10 mouse cellular contexts compared by ENCODE assay signal in the genomic region with DNA sequence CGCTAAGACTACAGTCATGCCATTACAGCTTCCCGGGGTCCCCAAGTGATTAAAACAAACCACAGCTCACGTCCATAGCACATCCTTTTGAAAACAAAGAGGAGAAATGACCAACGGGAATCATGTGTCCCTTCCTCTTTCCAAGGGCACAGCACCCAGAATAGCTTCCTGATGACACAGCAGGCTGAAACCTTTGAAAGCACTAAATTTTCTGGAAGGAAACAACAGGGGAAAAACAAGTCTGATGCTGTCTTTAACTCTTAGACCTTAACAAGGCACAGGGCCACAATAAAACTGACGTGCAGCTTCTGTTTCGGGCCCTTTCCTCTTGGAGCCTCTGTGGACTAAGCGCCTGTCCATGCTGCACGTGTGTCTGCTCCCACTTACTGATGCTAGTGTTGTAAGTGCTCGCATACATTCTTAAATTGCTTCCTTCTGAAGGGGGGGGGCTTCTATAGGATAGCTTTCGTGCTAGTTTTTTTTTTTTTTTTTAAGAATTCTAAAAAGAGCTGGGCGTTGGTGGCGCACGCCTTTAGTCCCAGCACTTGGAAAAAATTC. TPM values are rescaled to one million over a fixed set of nuclear protein-coding genes. Genes with fewer than 3 reads are reported as not detected.
DNase-seq lines count a peak whose midpoint lies in the region; ATAC-seq and TF ChIP-seq lines count a peak whose summit lies in the region.
"Had no signal": no experiment of that assay in that cellular context is flagged by ENCODE, and none has a peak within 500 bp of the region (broad histone marks: within the 10 kb centered on the region; RNA-seq: fewer than 3 reads in every experiment).

No protein-coding gene starts in this region.

- H3K4me3 ChIP-seq in forebrain, embryonic 14.5 days (ENCODE audit: low read depth, low read length): no peak overlapping the region
- no peak overlapping the region for H3K4me3 ChIP-seq in forebrain, embryonic 10.5 days
- H3K4me3 ChIP-seq in lung, embryonic 14.5 days (ENCODE audit: low read depth, low read length): no peak overlapping the region
- H3K4me3 ChIP-seq in embryonic facial prominence, embryonic 15.5 days (replicated peaks): no peak overlapping the region
- no peak overlapping the region for H3K4me3 ChIP-seq in kidney, embryonic 16.5 days (ENCODE audit: low read length)
- H3K4me3 ChIP-seq in hindbrain, embryonic 14.5 days (replicated peaks; ENCODE audit: low read length): no peak overlapping the region

- H3K27me3 ChIP-seq in forebrain, embryonic 14.5 days (replicated peaks; ENCODE audit: control insufficient read depth, insufficient read depth, low read length): no peaks in the 10 kb centered on the region
- no peaks in the 10 kb centered on the region for H3K27me3 ChIP-seq in forebrain, embryonic 10.5 days (ENCODE audit: poor library complexity, severe bottlenecking)
- no peaks in the 10 kb centered on the region for H3K27me3 ChIP-seq in lung, embryonic 14.5 days (ENCODE audit: insufficient read depth, low read length)
- H3K27me3 ChIP-seq in embryonic facial prominence, embryonic 15.5 days: no peaks in the 10 kb centered on the region
- H3K27me3 ChIP-seq in kidney, embryonic 16.5 days (ENCODE audit: insufficient read depth, low read length): no peaks in the 10 kb centered on the region
- no peaks in the 10 kb centered on the region for H3K27me3 ChIP-seq in hindbrain, embryonic 14.5 days (ENCODE audit: control insufficient read depth, insufficient read depth, low read length)

- H3K4me2 ChIP-seq in forebrain, embryonic 14.5 days (ENCODE audit: low read length): no peak overlapping the region
- 0 out of 2 replicates have a peak overlapping the region, but pooled peaks have one; percentile 8 for H3K4me2 ChIP-seq in lung, embryonic 14.5 days
- H3K4me2 ChIP-seq in embryonic facial prominence, embryonic 15.5 days (replicated peaks): no peak overlapping the region
- no peak overlapping the region for H3K4me2 ChIP-seq in kidney, embryonic 16.5 days (replicated peaks; ENCODE audit: low read depth, low read length)
- no peak overlapping the region for H3K4me2 ChIP-seq in hindbrain, embryonic 14.5 days (replicated peaks)
- H3K4me2 ChIP-seq: midbrain, embryonic 11.5 days had no signal

- no peaks in the 10 kb centered on the region; the same call in 1 of the 2 replicates for H3K9me3 ChIP-seq in forebrain, embryonic 14.5 days (replicated peaks; ENCODE audit: control insufficient read depth, low read length)
- no peaks in the 10 kb centered on the region for H3K9me3 ChIP-seq in forebrain, embryonic 10.5 days
- no peaks in the 10 kb centered on the region for H3K9me3 ChIP-seq in lung, embryonic 14.5 days (ENCODE audit: low read depth, low read length)
- no peaks in the 10 kb centered on the region for H3K9me3 ChIP-seq in embryonic facial prominence, embryonic 15.5 days (replicated peaks)
- H3K9me3 ChIP-seq in kidney, embryonic 16.5 days (ENCODE audit: low read length): no peaks in the 10 kb centered on the region
- no peaks in the 10 kb centered on the region for H3K9me3 ChIP-seq in hindbrain, embryonic 14.5 days (ENCODE audit: control insufficient read depth, low read length)

- ATAC-seq in forebrain, embryonic 14.5 days: no peak
- ATAC-seq in lung, embryonic 14.5 days (ENCODE audit: insufficient read depth): no peak
- no peak for ATAC-seq in embryonic facial prominence, embryonic 15.5 days (ENCODE audit: insufficient number of reproducible peaks, low FRiP score, low TSS enrichment, low read depth)
- 0 out of 2 replicates have a peak, but pooled peaks have one; percentile 42 for ATAC-seq in kidney, embryonic 16.5 days (ENCODE audit: low FRiP score, low TSS enrichment)
- ATAC-seq in hindbrain, embryonic 14.5 days (ENCODE audit: low FRiP score): no peak
- ATAC-seq: activated CD4-positive, CD25-positive, alpha-beta regulatory T cell, adult 4 months had no signal

- DNase-seq in forebrain, embryonic 14.5 days (ENCODE audit: low spot score): peak; percentile 10
- DNase-seq in forebrain, embryonic 10.5 days (ENCODE audit: extremely low spot score, low spot score): no peak
- peak; percentile 28 for DNase-seq in lung, embryonic 14.5 days
- DNase-seq in lung, postnatal 25 days (ENCODE audit: low spot score): no peak
- no peak for DNase-seq in frontal cortex, postnatal 25 days (ENCODE audit: low spot score in 2 of 2)
- no peak for DNase-seq in hindbrain, embryonic 14.5 days (ENCODE audit: low spot score)

- peaks cover 17% of the 10 kb centered on the region for H3K36me3 ChIP-seq in forebrain, embryonic 14.5 days (ENCODE audit: control insufficient read depth, insufficient read depth, low read length)
- H3K36me3 ChIP-seq in forebrain, embryonic 10.5 days (replicated peaks): peaks cover 48% of the 10 kb centered on the region
- H3K36me3 ChIP-seq in lung, embryonic 14.5 days (ENCODE audit: insufficient read depth): peaks cover 9% of the 10 kb centered on the region; the same call in 1 of the 2 replicates
- H3K36me3 ChIP-seq in embryonic facial prominence, embryonic 15.5 days: peaks cover 27% of the 10 kb centered on the region
- H3K36me3 ChIP-seq in kidney, embryonic 16.5 days (ENCODE audit: insufficient read depth, low read length): peaks cover 18% of the 10 kb centered on the region
- H3K36me3 ChIP-seq in hindbrain, embryonic 14.5 days (replicated peaks; ENCODE audit: control insufficient read depth, insufficient read depth): peaks cover 32% of the 10 kb centered on the region

- 65% methylated on average over 13 of the region's 13 CpGs for WGBS in forebrain, embryonic 14.5 days
- 86% methylated on average over 13 of the region's 13 CpGs for WGBS in forebrain, embryonic 10.5 days
- WGBS in lung, embryonic 14.5 days: 77% methylated on average over 13 of the region's 13 CpGs
- 58% methylated on average over 13 of the region's 13 CpGs for WGBS in embryonic facial prominence, embryonic 15.5 days
- 71% methylated on average over 13 of the region's 13 CpGs for WGBS in kidney, embryonic 16.5 days
- WGBS in hindbrain, embryonic 14.5 days: 83% methylated on average over 13 of the region's 13 CpGs

- peaks cover 4% of the 10 kb centered on the region; the same call in 1 of the 2 replicates for H3K4me1 ChIP-seq in forebrain, embryonic 14.5 days (ENCODE audit: control insufficient read depth, insufficient read depth, low read length)
- no peaks in the 10 kb centered on the region for H3K4me1 ChIP-seq in forebrain, embryonic 10.5 days
- H3K4me1 ChIP-seq in lung, embryonic 14.5 days (ENCODE audit: insufficient read depth): no peaks in the 10 kb centered on the region
- H3K4me1 ChIP-seq in embryonic facial prominence, embryonic 15.5 days: no peaks in the 10 kb centered on the region
- no peaks in the 10 kb centered on the region for H3K4me1 ChIP-seq in kidney, embryonic 16.5 days (ENCODE audit: insufficient read depth, low read length)
- no peaks in the 10 kb centered on the region for H3K4me1 ChIP-seq in hindbrain, embryonic 14.5 days (replicated peaks; ENCODE audit: control insufficient read depth, insufficient read depth, low read length)

- TF ChIP-seq CTCF in lung, embryonic 14.5 days (IDR thresholded peaks at IDR 0.05; ENCODE audit: low read depth): no peak

- no peak overlapping the region for H3K9ac ChIP-seq in forebrain, embryonic 14.5 days (ENCODE audit: low read length)
- no peak overlapping the region for H3K9ac ChIP-seq in lung, embryonic 14.5 days
- H3K9ac ChIP-seq in embryonic facial prominence, embryonic 15.5 days: no peak overlapping the region
- no peak overlapping the region for H3K9ac ChIP-seq in kidney, embryonic 16.5 days (replicated peaks; ENCODE audit: low read length)
- no peak overlapping the region for H3K9ac ChIP-seq in hindbrain, embryonic 14.5 days

- H3K27ac ChIP-seq in forebrain, embryonic 14.5 days (ENCODE audit: low read depth, low read length): peak overlapping the region; percentile 15; the same call in 1 of the 2 replicates
- no peak overlapping the region for H3K27ac ChIP-seq in forebrain, embryonic 10.5 days
- H3K27ac ChIP-seq in lung, embryonic 14.5 days (ENCODE audit: low read depth): peak overlapping the region; percentile 72; the same call in 1 of the 2 replicates
- peak overlapping the region; percentile 2; the same call in 1 of the 2 replicates for H3K27ac ChIP-seq in embryonic facial prominence, embryonic 15.5 days (replicated peaks)
- H3K27ac ChIP-seq in kidney, embryonic 16.5 days (ENCODE audit: low read length): peak overlapping the region; percentile 76
- H3K27ac ChIP-seq in hindbrain, embryonic 14.5 days: no peak overlapping the region

RNA-seq across cellular contexts. Expression of gene Fyttd1, which starts 23.7 kb away (rescaled TPM):
- 160 and 173 TPM in 2 replicates for polyA plus RNA-seq in forebrain, embryonic 14.5 days (2014; fragmentation: Nextera tagmentation; extraction: Ambion mirVana)
- polyA plus RNA-seq in forebrain, embryonic 10.5 days (2016; fragmentation: Nextera tagmentation; extraction: Ambion mirVana): 99.0 and 101 TPM in 2 replicates
- polyA plus RNA-seq in lung, embryonic 14.5 days (2014; fragmentation: Nextera tagmentation; extraction: Ambion mirVana): 133 and 134 TPM in 2 replicates
- polyA plus RNA-seq in embryonic facial prominence, embryonic 15.5 days (2015; fragmentation: Nextera tagmentation; extraction: Ambion mirVana): 90.0 and 99.3 TPM in 2 replicates
- 102 and 109 TPM in 2 replicates for polyA plus RNA-seq in kidney, embryonic 16.5 days (2015; fragmentation: Nextera tagmentation; extraction: Ambion mirVana)
- 143 and 167 TPM in 2 replicates for polyA plus RNA-seq in hindbrain, embryonic 14.5 days (2014; fragmentation: Nextera tagmentation; extraction: Ambion mirVana)

RNA-seq across cellular contexts. Expression of gene Rubcn, which starts 24.0 kb away (rescaled TPM):
- polyA plus RNA-seq in forebrain, embryonic 14.5 days (2014; fragmentation: Nextera tagmentation; extraction: Ambion mirVana): 20.0 and 26.8 TPM in 2 replicates
- polyA plus RNA-seq in forebrain, embryonic 10.5 days (2016; fragmentation: Nextera tagmentation; extraction: Ambion mirVana): 18.0 and 19.9 TPM in 2 replicates
- polyA plus RNA-seq in lung, embryonic 14.5 days (2014; fragmentation: Nextera tagmentation; extraction: Ambion mirVana): 18.2 and 18.6 TPM in 2 replicates
- 22.8 and 23.7 TPM in 2 replicates for polyA plus RNA-seq in embryonic facial prominence, embryonic 15.5 days (2015; fragmentation: Nextera tagmentation; extraction: Ambion mirVana)
- polyA plus RNA-seq in kidney, embryonic 16.5 days (2015; fragmentation: Nextera tagmentation; extraction: Ambion mirVana): 23.7 and 24.2 TPM in 2 replicates
- polyA plus RNA-seq in hindbrain, embryonic 14.5 days (2014; fragmentation: Nextera tagmentation; extraction: Ambion mirVana): 34.2 and 34.7 TPM in 2 replicates

RNA-seq across cellular contexts. Expression of gene Smbd1, which starts 43.3 kb away (rescaled TPM):
- not detected in 2 replicates for polyA plus RNA-seq in forebrain, embryonic 14.5 days (2014; fragmentation: Nextera tagmentation; extraction: Ambion mirVana)
- not detected in 2 replicates for polyA plus RNA-seq in forebrain, embryonic 10.5 days (2016; fragmentation: Nextera tagmentation; extraction: Ambion mirVana)
- polyA plus RNA-seq in lung, embryonic 14.5 days (2014; fragmentation: Nextera tagmentation; extraction: Ambion mirVana): not detected in 2 replicates
- not detected in 2 replicates for polyA plus RNA-seq in embryonic facial prominence, embryonic 15.5 days (2015; fragmentation: Nextera tagmentation; extraction: Ambion mirVana)
- polyA plus RNA-seq in kidney, embryonic 16.5 days (2015; fragmentation: Nextera tagmentation; extraction: Ambion mirVana): not detected in 2 replicates
- not detected in 2 replicates for polyA plus RNA-seq in hindbrain, embryonic 14.5 days (2014; fragmentation: Nextera tagmentation; extraction: Ambion mirVana)
- polyA plus RNA-seq: activated CD4-positive, CD25-positive, alpha-beta regulatory T cell, adult 4 months; midbrain, embryonic 11.5 days had no signal

RNA-seq across cellular contexts. Expression of gene Muc20, which starts 56.3 kb away (rescaled TPM):
- polyA plus RNA-seq in forebrain, embryonic 14.5 days (2014; fragmentation: Nextera tagmentation; extraction: Ambion mirVana): not detected in 2 replicates
- not detected in 2 replicates for polyA plus RNA-seq in forebrain, embryonic 10.5 days (2016; fragmentation: Nextera tagmentation; extraction: Ambion mirVana)
- not detected in 2 replicates for polyA plus RNA-seq in lung, embryonic 14.5 days (2014; fragmentation: Nextera tagmentation; extraction: Ambion mirVana)
- polyA plus RNA-seq in embryonic facial prominence, embryonic 15.5 days (2015; fragmentation: Nextera tagmentation; extraction: Ambion mirVana): 0.55 and 1.2 TPM in 2 replicates
- polyA plus RNA-seq in kidney, embryonic 16.5 days (2015; fragmentation: Nextera tagmentation; extraction: Ambion mirVana): 6.2 and 8.0 TPM in 2 replicates
- polyA plus RNA-seq in hindbrain, embryonic 14.5 days (2014; fragmentation: Nextera tagmentation; extraction: Ambion mirVana): not detected in 2 replicates
- polyA plus RNA-seq: midbrain, embryonic 11.5 days had no signal

Comparison
In these comparisons a context has a peak if more than half of its experiments do, and no peak if none do; other contexts are left out.
1. DNase-seq: peak in forebrain, embryonic 14.5 days (single experiment) and lung, embryonic 14.5 days (single experiment); none in forebrain, embryonic 10.5 days (single experiment), lung, postnatal 25 days (single experiment), frontal cortex, postnatal 25 days (0 of 2) and hindbrain, embryonic 14.5 days (single experiment).
2. H3K27ac ChIP-seq: peak in forebrain, embryonic 14.5 days (single experiment), lung, embryonic 14.5 days (single experiment), embryonic facial prominence, embryonic 15.5 days (single experiment) and kidney, embryonic 16.5 days (single experiment); none in forebrain, embryonic 10.5 days (single experiment) and hindbrain, embryonic 14.5 days (single experiment).